11 mouse cellular contexts compared by ENCODE assay signal in the genomic region with DNA sequence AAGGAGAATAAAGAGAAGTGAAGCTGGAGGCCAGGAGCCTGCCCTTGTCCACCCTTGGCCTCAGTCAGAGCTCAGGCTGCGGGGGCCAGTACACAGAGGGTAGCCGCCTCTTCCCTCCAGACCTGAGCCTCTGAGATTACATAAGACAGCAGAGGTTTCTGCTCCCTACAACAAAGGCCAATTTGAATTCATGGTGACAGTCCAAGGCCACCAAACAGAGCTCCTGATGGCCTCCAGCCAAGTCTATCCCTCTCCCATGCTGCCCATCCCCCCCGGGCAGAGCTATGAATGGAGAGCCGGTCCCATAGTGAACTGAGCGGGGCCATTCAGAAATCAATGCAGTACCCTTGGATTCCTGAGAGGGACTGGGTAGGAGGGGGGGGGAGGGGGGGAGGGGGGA. TPM values are rescaled to one million over a fixed set of nuclear protein-coding genes. Genes with fewer than 3 reads are reported as not detected.
DNase-seq lines count a peak whose midpoint lies in the region; ATAC-seq and TF ChIP-seq lines count a peak whose summit lies in the region.
"Had no signal": no experiment of that assay in that cellular context is flagged by ENCODE, and none has a peak within 500 bp of the region (broad histone marks: within the 10 kb centered on the region; RNA-seq: fewer than 3 reads in every experiment).

No protein-coding gene starts in this region.

- H3K4me2 ChIP-seq in lung, embryonic 15.5 days, result no peak overlapping the region
- H3K4me2 ChIP-seq in forebrain, embryonic 16.5 days (ENCODE audit: low read length), result no peak overlapping the region
- no peak overlapping the region for H3K4me2 ChIP-seq in hindbrain, embryonic 15.5 days
- H3K4me2 ChIP-seq in neural tube, embryonic 13.5 days, result no peak overlapping the region

- intact Hi-C loops in gastrocnemius, postnatal 36 days (cut with DNase I), result loop anchor here (10.0 kb wide), 1 partner anchor 1569 kb away; no protein-coding TSS in a partner anchor

- no peak for TF ChIP-seq CTCF in lung, adult 2 months (IDR thresholded peaks at IDR 0.05; ENCODE audit: insufficient read depth, low read length)

- H3K36me3 ChIP-seq in lung, embryonic 15.5 days, result no peaks in the 10 kb centered on the region
- no peaks in the 10 kb centered on the region for H3K36me3 ChIP-seq in forebrain, embryonic 16.5 days (ENCODE audit: control insufficient read depth, insufficient read depth)
- peaks cover 5% of the 10 kb centered on the region; the same call in 1 of the 2 replicates for H3K36me3 ChIP-seq in hindbrain, embryonic 15.5 days
- peaks cover 23% of the 10 kb centered on the region; the same call in 1 of the 2 replicates for H3K36me3 ChIP-seq in neural tube, embryonic 13.5 days

- ATAC-seq in lung, embryonic 15.5 days (ENCODE audit: borderline replicate concordance, extremely low read depth, low FRiP score, low TSS enrichment), result peak; percentile 36; the same call in 1 of the 2 replicates
- peak; percentile 55; the same call in 1 of the 2 replicates for ATAC-seq in forebrain, embryonic 16.5 days
- peak; percentile 69 for ATAC-seq in hindbrain, embryonic 15.5 days (ENCODE audit: low FRiP score, low read depth)
- ATAC-seq in neural tube, embryonic 13.5 days (ENCODE audit: low read depth), result peak; percentile 72

- no peak for DNase-seq in lung, adult 2 months
- no peak for DNase-seq in embryo, embryonic 11 days
- no peak for DNase-seq in gastrocnemius, postnatal 36 days

- H3K27me3 ChIP-seq in lung, embryonic 15.5 days, result no peaks in the 10 kb centered on the region
- no peaks in the 10 kb centered on the region for H3K27me3 ChIP-seq in forebrain, embryonic 16.5 days (replicated peaks; ENCODE audit: control insufficient read depth, insufficient read depth, low read length)
- H3K27me3 ChIP-seq in hindbrain, embryonic 15.5 days, result no peaks in the 10 kb centered on the region
- H3K27me3 ChIP-seq in neural tube, embryonic 13.5 days, result no peaks in the 10 kb centered on the region

- no peak overlapping the region for H3K27ac ChIP-seq in lung, embryonic 15.5 days
- no peak overlapping the region for H3K27ac ChIP-seq in forebrain, embryonic 16.5 days (ENCODE audit: low read length)
- no peak overlapping the region for H3K27ac ChIP-seq in hindbrain, embryonic 15.5 days (replicated peaks)
- H3K27ac ChIP-seq in neural tube, embryonic 13.5 days (replicated peaks), result peak overlapping the region; percentile 33; the same call in 1 of the 2 replicates

- no peak overlapping the region for H3K4me3 ChIP-seq in lung, embryonic 15.5 days
- no peak overlapping the region for H3K4me3 ChIP-seq in lung, adult 2 months (replicated peaks; ENCODE audit: extremely low read depth, low read depth, low read length)
- no peak overlapping the region for H3K4me3 ChIP-seq in forebrain, embryonic 16.5 days (replicated peaks; ENCODE audit: low read length)
- no peak overlapping the region for H3K4me3 ChIP-seq in hindbrain, embryonic 15.5 days
- no peak overlapping the region for H3K4me3 ChIP-seq in neural tube, embryonic 13.5 days
- H3K4me3 ChIP-seq: erythroblast, embryonic 14.5 days had no signal

- WGBS in lung, embryonic 15.5 days, result 70% methylated on average over 5 of the region's 5 CpGs
- 64% methylated on average over 5 of the region's 5 CpGs for WGBS in lung, adult 2 months
- WGBS in forebrain, embryonic 16.5 days, result 37% methylated on average over 5 of the region's 5 CpGs
- 51% methylated on average over 5 of the region's 5 CpGs for WGBS in hindbrain, embryonic 15.5 days
- WGBS in neural tube, embryonic 13.5 days, result 48% methylated on average over 5 of the region's 5 CpGs

- no peaks in the 10 kb centered on the region for H3K9me3 ChIP-seq in lung, embryonic 15.5 days
- no peaks in the 10 kb centered on the region for H3K9me3 ChIP-seq in forebrain, embryonic 16.5 days (ENCODE audit: control insufficient read depth, low read length)
- H3K9me3 ChIP-seq in hindbrain, embryonic 15.5 days, result no peaks in the 10 kb centered on the region
- H3K9me3 ChIP-seq in neural tube, embryonic 13.5 days, result no peaks in the 10 kb centered on the region

- no peaks in the 10 kb centered on the region for H3K4me1 ChIP-seq in lung, embryonic 15.5 days
- H3K4me1 ChIP-seq in lung, adult 2 months (ENCODE audit: control insufficient read depth, insufficient read depth, low read length), result no peaks in the 10 kb centered on the region
- H3K4me1 ChIP-seq in forebrain, embryonic 16.5 days (replicated peaks; ENCODE audit: control insufficient read depth, insufficient read depth, low read length), result peaks cover 6% of the 10 kb centered on the region
- H3K4me1 ChIP-seq in hindbrain, embryonic 15.5 days (replicated peaks), result peaks cover 4% of the 10 kb centered on the region; the same call in 1 of the 2 replicates
- H3K4me1 ChIP-seq in neural tube, embryonic 13.5 days (replicated peaks), result peaks cover 14% of the 10 kb centered on the region

- TF ChIP-seq POLR2A in lung, adult 2 months (IDR thresholded peaks at IDR 0.05; ENCODE audit: borderline replicate concordance, extremely low read depth, low read depth, low read length), result no peak

- H3K9ac ChIP-seq in lung, embryonic 15.5 days, result no peak overlapping the region
- no peak overlapping the region for H3K9ac ChIP-seq in forebrain, embryonic 16.5 days (replicated peaks; ENCODE audit: low read depth, low read length)
- no peak overlapping the region for H3K9ac ChIP-seq in hindbrain, embryonic 15.5 days
- H3K9ac ChIP-seq in neural tube, embryonic 13.5 days, result no peak overlapping the region

RNA-seq across cellular contexts. Expression of gene Olfr412, which starts 31.6 kb away (rescaled TPM):
- polyA plus RNA-seq in lung, embryonic 15.5 days (2015; fragmentation: Nextera tagmentation; extraction: Ambion mirVana), result not detected in 2 replicates
- not detected in 2 replicates for polyA plus RNA-seq in lung, adult 2 months (2012; rRNA removed)
- not detected in 2 replicates for polyA plus RNA-seq in forebrain, embryonic 16.5 days (2015; fragmentation: Nextera tagmentation; extraction: Ambion mirVana)
- not detected in 2 replicates for polyA plus RNA-seq in hindbrain, embryonic 15.5 days (2015; fragmentation: Nextera tagmentation; extraction: Ambion mirVana)
- polyA plus RNA-seq in neural tube, embryonic 13.5 days (2015; fragmentation: Nextera tagmentation; extraction: Ambion mirVana), result not detected in 2 replicates
- not detected for total RNA-seq in gastrocnemius, postnatal 36 days (2021)
- polyA plus RNA-seq: erythroblast, embryonic 14.5 days; limb, embryonic 11.5 days; neural tube, embryonic 11.5 days; testis, adult 2 months had no signal

RNA-seq across cellular contexts. Expression of gene Olfr411, which starts 41.0 kb away (rescaled TPM):
- polyA plus RNA-seq in lung, embryonic 15.5 days (2015; fragmentation: Nextera tagmentation; extraction: Ambion mirVana), result not detected in 2 replicates
- polyA plus RNA-seq in lung, adult 2 months (2012; rRNA removed), result not detected in 2 replicates
- polyA plus RNA-seq in forebrain, embryonic 16.5 days (2015; fragmentation: Nextera tagmentation; extraction: Ambion mirVana), result not detected in 2 replicates
- polyA plus RNA-seq in hindbrain, embryonic 15.5 days (2015; fragmentation: Nextera tagmentation; extraction: Ambion mirVana), result not detected in 2 replicates
- polyA plus RNA-seq in neural tube, embryonic 13.5 days (2015; fragmentation: Nextera tagmentation; extraction: Ambion mirVana), result not detected in 2 replicates
- total RNA-seq in gastrocnemius, postnatal 36 days (2021), result not detected
- polyA plus RNA-seq: erythroblast, embryonic 14.5 days; limb, embryonic 11.5 days; neural tube, embryonic 11.5 days; testis, adult 2 months had no signal

RNA-seq across cellular contexts. Expression of gene Olfr410, which starts 55.7 kb away (rescaled TPM):
- not detected in 2 replicates for polyA plus RNA-seq in lung, embryonic 15.5 days (2015; fragmentation: Nextera tagmentation; extraction: Ambion mirVana)
- polyA plus RNA-seq in lung, adult 2 months (2012; rRNA removed), result not detected in 2 replicates
- not detected in 2 replicates for polyA plus RNA-seq in forebrain, embryonic 16.5 days (2015; fragmentation: Nextera tagmentation; extraction: Ambion mirVana)
- polyA plus RNA-seq in hindbrain, embryonic 15.5 days (2015; fragmentation: Nextera tagmentation; extraction: Ambion mirVana), result not detected in 2 replicates
- polyA plus RNA-seq in neural tube, embryonic 13.5 days (2015; fragmentation: Nextera tagmentation; extraction: Ambion mirVana), result not detected in 2 replicates
- total RNA-seq in gastrocnemius, postnatal 36 days (2021), result not detected
- polyA plus RNA-seq: erythroblast, embryonic 14.5 days; limb, embryonic 11.5 days; neural tube, embryonic 11.5 days; testis, adult 2 months had no signal
